Mouse (Mus musculus): ENCODE data around the gene Plxna2. TPM values are rescaled to one million over a fixed set of nuclear protein-coding genes. Genes with fewer than 3 reads are reported as not detected.

The Plxna2 gene
- polyA plus RNA-seq (2016; fragmentation: Nextera tagmentation; extraction: Ambion mirVana) = 17.5 and 23.9 TPM in 2 replicates

GRCm38 (mm10) chr1:194617918-194618317, at the start of gene Plxna2:
TSS of gene Plxna2 (plus strand) at chr1:194618218.
- peaks cover 59% of the 10 kb centered on the region for H3K4me1 ChIP-seq (replicated peaks)
- no peaks in the 10 kb centered on the region for H3K36me3 ChIP-seq
- no peak for DNase-seq (ENCODE audit: low spot score)
- H3K27me3 ChIP-seq (ENCODE audit: insufficient read depth, poor library complexity, severe bottlenecking) = no peaks in the 10 kb centered on the region
- H3K27ac ChIP-seq = peak within 1 kb of the TSS; percentile 93; the same call in 1 of the 2 replicates
- peak within 1 kb of the TSS; percentile 94 for H3K4me3 ChIP-seq
- WGBS = 92% methylated on average over 2 of the region's 2 CpGs
- no peaks in the 10 kb centered on the region for H3K9me3 ChIP-seq

GRCm38 (mm10) chr1:194573870-194574269, 44.1 kb upstream of the Plxna2 start:
- no peak overlapping the region for H3K27ac ChIP-seq
- WGBS = 83% methylated on average over 3 of the region's 3 CpGs
- H3K36me3 ChIP-seq = no peaks in the 10 kb centered on the region
- H3K27me3 ChIP-seq (ENCODE audit: insufficient read depth, poor library complexity, severe bottlenecking) = no peaks in the 10 kb centered on the region
- no peak for DNase-seq (ENCODE audit: low spot score)
- H3K4me3 ChIP-seq = no peak overlapping the region
- no peaks in the 10 kb centered on the region for H3K9me3 ChIP-seq
- no peaks in the 10 kb centered on the region for H3K4me1 ChIP-seq (replicated peaks)

GRCm38 (mm10) chr1:194578270-194578669, 39.7 kb upstream of the Plxna2 start:
- Histone ChIP-seq H3K27ac (no peak overlapping the region), H3K4me1 (replicated peaks) (no peaks in the 10 kb centered on the region), H3K4me3 (no peak overlapping the region), H3K36me3 (no peaks in the 10 kb centered on the region), H3K9me3 (no peaks in the 10 kb centered on the region), H3K27me3 (ENCODE audit: insufficient read depth, poor library complexity, severe bottlenecking) (no peaks in the 10 kb centered on the region)
- WGBS = 90% methylated on average over 3 of the region's 3 CpGs
- no peak for DNase-seq (ENCODE audit: low spot score)

GRCm38 (mm10) chr1:194580539-194580938, 37.5 kb upstream of the Plxna2 start:
- no peak overlapping the region for H3K27ac ChIP-seq
- H3K4me1 ChIP-seq (replicated peaks) = no peaks in the 10 kb centered on the region
- H3K9me3 ChIP-seq = no peaks in the 10 kb centered on the region
- no peak overlapping the region for H3K4me3 ChIP-seq
- no peaks in the 10 kb centered on the region for H3K27me3 ChIP-seq (ENCODE audit: insufficient read depth, poor library complexity, severe bottlenecking)
- DNase-seq (ENCODE audit: low spot score) = no peak
- no peaks in the 10 kb centered on the region for H3K36me3 ChIP-seq

- DNase-seq (ENCODE audit: low spot score) = no peak
- H3K4me3 ChIP-seq = no peak overlapping the region
- H3K27me3 ChIP-seq (ENCODE audit: insufficient read depth, poor library complexity, severe bottlenecking) = no peaks in the 10 kb centered on the region
- no peaks in the 10 kb centered on the region for H3K9me3 ChIP-seq
- peaks cover 17% of the 10 kb centered on the region for H3K4me1 ChIP-seq (replicated peaks)
- no peak overlapping the region for H3K27ac ChIP-seq
- WGBS = 78% methylated on average over 1 of the region's 1 CpGs
- H3K36me3 ChIP-seq = no peaks in the 10 kb centered on the region
Observed at GRCm38 (mm10) chr1:194586670-194587069, 31.3 kb upstream of the Plxna2 start.

- H3K9me3 ChIP-seq = no peaks in the 10 kb centered on the region
- no peak overlapping the region for H3K4me3 ChIP-seq
- no peak for DNase-seq (ENCODE audit: low spot score)
- H3K27ac ChIP-seq = no peak overlapping the region
- no peaks in the 10 kb centered on the region for H3K36me3 ChIP-seq
- H3K4me1 ChIP-seq (replicated peaks) = peaks cover 17% of the 10 kb centered on the region
- no peaks in the 10 kb centered on the region for H3K27me3 ChIP-seq (ENCODE audit: insufficient read depth, poor library complexity, severe bottlenecking)
Observed at GRCm38 (mm10) chr1:194587532-194587931, 30.5 kb upstream of the Plxna2 start.

- H3K36me3 ChIP-seq = no peaks in the 10 kb centered on the region
- no peaks in the 10 kb centered on the region for H3K27me3 ChIP-seq (ENCODE audit: insufficient read depth, poor library complexity, severe bottlenecking)
- H3K4me1 ChIP-seq (replicated peaks) = peaks cover 17% of the 10 kb centered on the region
- WGBS = 28% methylated on average over 1 of the region's 1 CpGs
- H3K9me3 ChIP-seq = no peaks in the 10 kb centered on the region
- no peak overlapping the region for H3K4me3 ChIP-seq
- DNase-seq (ENCODE audit: low spot score) = no peak
- H3K27ac ChIP-seq = no peak overlapping the region
Observed at GRCm38 (mm10) chr1:194587956-194588668, 29.9 kb upstream of the Plxna2 start.

- Histone ChIP-seq H3K9me3 (no peaks in the 10 kb centered on the region), H3K4me1 (replicated peaks) (peaks cover 17% of the 10 kb centered on the region), H3K27me3 (ENCODE audit: insufficient read depth, poor library complexity, severe bottlenecking) (no peaks in the 10 kb centered on the region), H3K4me3 (no peak overlapping the region), H3K36me3 (no peaks in the 10 kb centered on the region), H3K27ac (no peak overlapping the region)
- DNase-seq (ENCODE audit: low spot score) = no peak
- 67% methylated on average over 1 of the region's 1 CpGs for WGBS
Observed at GRCm38 (mm10) chr1:194588711-194589451, 29.1 kb upstream of the Plxna2 start.

GRCm38 (mm10) chr1:194593155-194593554, 24.9 kb upstream of the Plxna2 start:
- no peak for DNase-seq (ENCODE audit: low spot score)
- H3K27me3 ChIP-seq (ENCODE audit: insufficient read depth, poor library complexity, severe bottlenecking) = no peaks in the 10 kb centered on the region
- H3K27ac ChIP-seq = no peak overlapping the region
- WGBS = 78% methylated on average over 5 of the region's 5 CpGs
- peaks cover 10% of the 10 kb centered on the region for H3K4me1 ChIP-seq (replicated peaks)
- no peaks in the 10 kb centered on the region for H3K36me3 ChIP-seq
- H3K9me3 ChIP-seq = no peaks in the 10 kb centered on the region
- H3K4me3 ChIP-seq = no peak overlapping the region

GRCm38 (mm10) chr1:194607406-194608261, 10.4 kb upstream of the Plxna2 start:
- Histone ChIP-seq H3K4me1 (replicated peaks) (peaks cover 17% of the 10 kb centered on the region; the same call in 1 of the 2 replicates), H3K9me3 (no peaks in the 10 kb centered on the region), H3K27ac (no peak overlapping the region), H3K27me3 (ENCODE audit: insufficient read depth, poor library complexity, severe bottlenecking) (no peaks in the 10 kb centered on the region), H3K4me3 (no peak overlapping the region), H3K36me3 (no peaks in the 10 kb centered on the region)
- DNase-seq (ENCODE audit: low spot score) = no peak
- WGBS = 63% methylated on average over 5 of the region's 5 CpGs

GRCm38 (mm10) chr1:194610516-194610915, 7.5 kb upstream of the Plxna2 start:
- DNase-seq (ENCODE audit: low spot score) = no peak
- 16% methylated on average over 2 of the region's 2 CpGs for whole genome bisulfite sequencing
- Histone ChIP-seq H3K9me3 (no peaks in the 10 kb centered on the region), H3K27ac (0 out of 2 replicates have a peak overlapping the region, but pooled peaks have one; percentile 30), H3K4me1 (replicated peaks) (peaks cover 32% of the 10 kb centered on the region), H3K36me3 (no peaks in the 10 kb centered on the region), H3K27me3 (ENCODE audit: insufficient read depth, poor library complexity, severe bottlenecking) (no peaks in the 10 kb centered on the region), H3K4me3 (no peak overlapping the region)

- WGBS = 77% methylated on average over 1 of the region's 1 CpGs
- Histone ChIP-seq H3K9me3 (no peaks in the 10 kb centered on the region), H3K27me3 (ENCODE audit: insufficient read depth, poor library complexity, severe bottlenecking) (no peaks in the 10 kb centered on the region), H3K4me1 (replicated peaks) (peaks cover 36% of the 10 kb centered on the region), H3K4me3 (no peak overlapping the region), H3K36me3 (no peaks in the 10 kb centered on the region), H3K27ac (no peak overlapping the region)
- no peak for DNase-seq (ENCODE audit: low spot score)
Observed at GRCm38 (mm10) chr1:194612628-194613027, 5.4 kb upstream of the Plxna2 start.
